ENCODE assay signal across 17 mouse cellular contexts in the genomic region with DNA sequence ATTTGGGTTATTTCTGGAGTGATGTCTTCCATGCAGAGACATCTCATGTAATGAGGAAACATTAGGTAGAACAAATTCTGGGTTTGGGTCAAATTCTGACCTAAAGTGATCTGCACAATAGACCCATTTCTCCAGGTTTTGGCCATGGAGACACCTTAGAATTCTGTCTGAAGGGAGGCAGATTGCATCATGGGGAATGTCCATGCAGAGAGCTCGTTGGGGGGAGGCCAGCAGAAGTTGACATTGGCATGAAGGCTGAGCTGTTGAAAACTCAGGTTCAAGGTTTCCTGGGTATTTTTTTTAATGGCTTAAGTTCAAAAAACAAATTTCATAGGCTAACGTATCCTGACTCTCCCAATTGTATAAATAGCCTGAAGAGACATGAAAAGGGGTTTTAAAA. TPM values are rescaled to one million over a fixed set of nuclear protein-coding genes. Genes with fewer than 3 reads are reported as not detected.
DNase-seq lines count a peak whose midpoint lies in the region; ATAC-seq and TF ChIP-seq lines count a peak whose summit lies in the region.
"Had no signal": no experiment of that assay in that cellular context is flagged by ENCODE, and none has a peak within 500 bp of the region (broad histone marks: within the 10 kb centered on the region; RNA-seq: fewer than 3 reads in every experiment).

No protein-coding gene starts in this region.

- peak; percentile 65 for DNase-seq in adrenal gland, adult 2 months
- no peak for DNase-seq in adrenal gland, postnatal 4 days (ENCODE audit: low spot score in 2 of 2)
- peak; percentile 64 for DNase-seq in heart, adult 11 months
- DNase-seq in heart, postnatal 36 days: no peak
- peak; percentile 90 for DNase-seq in liver, adult 2 months (ENCODE audit: extremely low read depth, low read depth, low spot score)
- no peak for DNase-seq in liver, embryonic 11.5 days (ENCODE audit: low spot score)
- DNase-seq in adrenal gland, postnatal 36 days: peak; percentile 54 to 69
- no peak for DNase-seq in kidney, postnatal 25 days
- DNase-seq: gastrocnemius, postnatal 10 days; kidney, adult 11 months; kidney, adult 9 months had no signal

- peaks cover 8% of the 10 kb centered on the region for H3K4me1 ChIP-seq in liver, adult 2 months (ENCODE audit: control insufficient read depth, insufficient read depth, low read length)
- no peaks in the 10 kb centered on the region for H3K4me1 ChIP-seq in liver, embryonic 11.5 days (replicated peaks; ENCODE audit: control insufficient read depth, insufficient read depth, low read length)
- H3K4me1 ChIP-seq: hindbrain, embryonic 10.5 days; hindbrain, embryonic 15.5 days had no signal

- no peak overlapping the region for H3K9ac ChIP-seq in liver, adult 2 months (ENCODE audit: low read depth, low read length)
- H3K9ac ChIP-seq in liver, embryonic 11.5 days (ENCODE audit: low read depth, low read length): no peak overlapping the region
- H3K9ac ChIP-seq: heart, embryonic 15.5 days; hindbrain, embryonic 15.5 days had no signal

- no peak for TF ChIP-seq CTCF in liver, adult 2 months (IDR thresholded peaks at IDR 0.05; ENCODE audit: low read depth, low read length)

- no peaks in the 10 kb centered on the region for H3K79me2 ChIP-seq in liver, adult 2 months (ENCODE audit: control insufficient read depth, insufficient read depth, low read length)

- no peak overlapping the region for H3K27ac ChIP-seq in liver, adult 2 months (replicated peaks; ENCODE audit: insufficient read depth, low read depth, low read length)
- H3K27ac ChIP-seq in liver, embryonic 11.5 days (ENCODE audit: low read depth, low read length): no peak overlapping the region
- H3K27ac ChIP-seq: heart, adult 2 months; heart, embryonic 15.5 days; hindbrain, embryonic 10.5 days; hindbrain, embryonic 15.5 days had no signal

- ATAC-seq in liver, embryonic 11.5 days (replicated peaks; ENCODE audit: low FRiP score): no peak
- ATAC-seq: inflammation-experienced regulatory T-cells, adult 6 months had no signal

- WGBS in liver, adult 2 months: 14% methylated on average over 2 of the region's 2 CpGs
- WGBS in liver, embryonic 11.5 days: 68% methylated on average over 2 of the region's 2 CpGs

- no peak for TF ChIP-seq POLR2A in liver, adult 2 months (IDR thresholded peaks at IDR 0.05; ENCODE audit: extremely low read depth, insufficient read depth, low read length)

- H3K36me3 ChIP-seq in liver, adult 2 months (ENCODE audit: control insufficient read depth, insufficient read depth, low read length): no peaks in the 10 kb centered on the region
- no peaks in the 10 kb centered on the region for H3K36me3 ChIP-seq in liver, embryonic 11.5 days (ENCODE audit: control insufficient read depth, insufficient read depth, low read length)
- H3K36me3 ChIP-seq: heart, embryonic 15.5 days; hindbrain, embryonic 10.5 days; hindbrain, embryonic 15.5 days had no signal

- intact Hi-C loops in heart, postnatal 36 days (cut with DNase I): no loop called here

- H3K4me2 ChIP-seq in liver, embryonic 11.5 days: no peak overlapping the region
- H3K4me2 ChIP-seq: heart, embryonic 11.5 days; heart, embryonic 15.5 days; hindbrain, embryonic 15.5 days had no signal

- no peaks in the 10 kb centered on the region for H3K9me3 ChIP-seq in liver, embryonic 11.5 days (ENCODE audit: control insufficient read depth, low read length)
- H3K9me3 ChIP-seq: heart, embryonic 15.5 days; hindbrain, embryonic 15.5 days had no signal

- H3K4me3 ChIP-seq in liver, adult 2 months (ENCODE audit: insufficient read depth, low read depth, low read length): no peak overlapping the region
- no peak overlapping the region for H3K4me3 ChIP-seq in liver, embryonic 11.5 days (ENCODE audit: low read depth, low read length)
- H3K4me3 ChIP-seq: heart, adult 2 months; heart, embryonic 15.5 days; hindbrain, embryonic 10.5 days; hindbrain, embryonic 15.5 days had no signal

- no peaks in the 10 kb centered on the region for H3K27me3 ChIP-seq in liver, adult 2 months (ENCODE audit: control insufficient read depth, insufficient read depth, low read length)
- H3K27me3 ChIP-seq in liver, embryonic 11.5 days (replicated peaks; ENCODE audit: control insufficient read depth, insufficient read depth, low read length): no peaks in the 10 kb centered on the region
- H3K27me3 ChIP-seq: heart, embryonic 15.5 days; hindbrain, embryonic 15.5 days had no signal

RNA-seq across cellular contexts. Expression of a gene that starts 42.3 kb away (rescaled TPM):
- 100 to 1,000 TPM; 103 to 137 TPM for total RNA-seq in adrenal gland, adult 2 months (2021)
- polyA plus RNA-seq in adrenal gland, adult 2 months (2012; rRNA removed): 66.9 and 122 TPM in 2 replicates
- total RNA-seq in adrenal gland, postnatal 4 days (2021): 10 to 100 TPM; 49.4 to 53.2 TPM
- total RNA-seq in heart, postnatal 36 days (2021): 10 to 100 TPM; 57.1 to 57.7 TPM
- total RNA-seq in liver, adult 2 months (2014; rRNA removed): under 0.01 and 0.27 TPM in 2 replicates
- polyA plus RNA-seq in liver, adult 2 months (2012; rRNA removed): 0.05 TPM in 2 replicates
- polyA plus RNA-seq in liver, embryonic 11.5 days (2014; fragmentation: Nextera tagmentation; extraction: Ambion mirVana): 9.6 and 9.9 TPM in 2 replicates
- total RNA-seq in adrenal gland, postnatal 36 days (2021): 100 to 1,000 TPM; 113 to 127 TPM

Comparison
In these comparisons a context has a peak if more than half of its experiments do, and no peak if none do; other contexts are left out.
1. DNase-seq: peak in adrenal gland, adult 2 months (single experiment), heart, adult 11 months (single experiment), liver, adult 2 months (single experiment) and adrenal gland, postnatal 36 days (2 of 2); none in adrenal gland, postnatal 4 days (0 of 2), heart, postnatal 36 days (0 of 2), liver, embryonic 11.5 days (single experiment) and kidney, postnatal 25 days (0 of 2).
2. RNA of a gene that starts 42.3 kb away (total RNA-seq): 103 to 137 TPM in adrenal gland, adult 2 months, 113 to 127 TPM in adrenal gland, postnatal 36 days, 57.1 to 57.7 TPM in heart, postnatal 36 days and 49.4 to 53.2 TPM in adrenal gland, postnatal 4 days; under 0.01 to 0.27 TPM in liver, adult 2 months; every median in the first group is over 10 times any median in the second.